Mouse (Mus musculus) intestine, postnatal 0 days (tissue): ENCODE results near the gene 4930544G11Rik. TPM values are rescaled to one million over a fixed set of nuclear protein-coding genes. Genes with fewer than 3 reads are reported as not detected.

Experiments used
- ATAC-seq: fragments of 200-750 bp; cut with Nextera tagmentation; 2 replicates; pipeline ENCODE4 v1.8.0; 2017; ENCODE audit warnings: mild to moderate bottlenecking, moderate TSS enrichment, moderate library complexity
- H3K27ac ChIP-seq: fragments of 300-500 bp; sonication (generic); 2 replicates; pipeline ENCODE4 v1.5.1; 2014; ENCODE audit warnings: mild to moderate bottlenecking, low read depth, low read length, moderate library complexity
- H3K27me3 ChIP-seq: fragments of 300-500 bp; sonication (generic); replicated peaks from 2 replicates; pipeline ENCODE4 v1.6.1; 2014; ENCODE audit warnings: low read length, mixed read lengths; ENCODE audit not compliant: control insufficient read depth, insufficient read depth
- H3K36me3 ChIP-seq: fragments of 300-500 bp; sonication (generic); 2 replicates; pipeline ENCODE4 v1.6.1; 2014; ENCODE audit warnings: mild to moderate bottlenecking, moderate library complexity; ENCODE audit not compliant: control insufficient read depth, insufficient read depth
- H3K4me1 ChIP-seq: fragments of 300-500 bp; sonication (generic); replicated peaks from 2 replicates; pipeline ENCODE4 v1.6.1; 2014; ENCODE audit warnings: antibody characterized with exemption, low read length, mixed read lengths; ENCODE audit not compliant: control insufficient read depth, insufficient read depth
- H3K4me2 ChIP-seq: fragments of 300-500 bp; sonication (generic); replicated peaks from 2 replicates; pipeline ENCODE4 v1.6.1; 2014; ENCODE audit warnings: low read depth, mild to moderate bottlenecking, moderate library complexity
- H3K4me3 ChIP-seq: fragments of 300-500 bp; sonication (generic); 2 replicates; pipeline ENCODE4 v1.5.1; 2014; ENCODE audit warnings: low read depth, low read length
- H3K9ac ChIP-seq: fragments of 300-500 bp; sonication (generic); 2 replicates; pipeline ENCODE4 v1.6.1; 2014; ENCODE audit warnings: mild to moderate bottlenecking, low read depth, low read length
- H3K9me3 ChIP-seq: fragments of 300-500 bp; sonication (generic); 2 replicates; pipeline ENCODE4 v1.6.1; 2016; ENCODE audit warnings: mixed run types; ENCODE audit not compliant: control insufficient read depth
- CTCF ChIP-seq: sonication (generic); IDR thresholded peaks from 2 replicates; pipeline ENCODE4 v1.5.1; 2016; ENCODE audit warnings: low read depth, mild to moderate bottlenecking, control low read depth, antibody characterized with exemption, moderate library complexity
- WGBS: fragments of 180-500 bp; shearing (Covaris S2); extraction: QIAGEN DNeasy Blood & Tissue Kit; methylation state at CpG from one replicate; pipeline ENCODE4 v1.1.7; 2014; 5-methylcytosine and 5-hydroxymethylcytosine counted together
- polyA plus RNA-seq: library from polyadenylated mRNA; unstranded; fragments of >200 nt; fragmentation: Nextera tagmentation; extraction: Ambion mirVana; gene quantifications from 2 replicates; pipeline ENCODE4 v1.2.1, GENCODE M21; 2015

4930544G11Rik gene
- polyA plus RNA-seq, 1 experiment from 2014 or later: not detected

DNA sequence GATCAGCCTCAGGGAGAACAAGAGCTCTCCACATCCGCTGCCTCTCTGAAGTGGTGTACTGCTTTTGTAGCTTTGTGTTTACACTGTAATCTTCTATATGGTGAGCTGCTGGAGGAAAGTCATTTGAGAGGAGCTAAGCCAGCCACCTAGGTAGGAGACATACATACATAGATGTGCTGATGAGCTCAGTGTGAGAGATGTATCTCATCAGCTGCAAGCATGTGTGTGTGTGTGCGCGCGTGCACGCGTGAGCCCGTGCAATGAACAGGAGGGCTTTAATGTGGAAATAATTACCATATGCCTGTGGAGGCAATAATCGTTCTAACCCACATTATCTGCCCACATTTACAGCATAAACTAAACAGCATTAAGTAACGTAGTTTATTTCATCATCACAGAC lies 18.0 kb downstream of the 4930544G11Rik start:
- no peaks in the 10 kb centered on the region for H3K4me1 ChIP-seq
- WGBS: 84% methylated on average over 9 of the region's 9 CpGs
- no peak overlapping the region for H3K27ac ChIP-seq
- H3K36me3 ChIP-seq: no peaks in the 10 kb centered on the region
- no peak for ATAC-seq
- H3K27me3 ChIP-seq: no peaks in the 10 kb centered on the region
- TF ChIP-seq CTCF: no peak
- H3K4me2 ChIP-seq: no peak overlapping the region
- no peaks in the 10 kb centered on the region for H3K9me3 ChIP-seq
- H3K4me3 ChIP-seq: no peak overlapping the region
- no peak overlapping the region for H3K9ac ChIP-seq

DNA sequence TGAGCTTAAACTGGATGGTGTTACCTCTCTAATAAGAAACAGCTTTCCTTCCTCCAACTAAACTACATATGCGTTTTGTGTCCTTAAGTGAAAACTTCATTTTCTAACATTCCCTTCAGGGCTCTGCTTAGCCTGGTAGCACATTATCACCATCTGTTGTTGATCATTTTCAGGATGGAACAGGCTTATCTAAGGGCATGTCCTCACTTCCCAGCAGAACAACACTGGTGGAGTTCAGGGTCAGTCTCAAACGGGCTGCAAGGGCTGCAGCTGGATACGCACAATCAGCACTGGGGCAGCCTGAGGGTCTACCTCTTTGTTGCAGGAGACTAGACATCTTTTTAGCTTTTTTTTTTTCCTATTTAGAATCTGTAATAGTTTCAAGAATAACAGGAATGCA lies 39.7 kb downstream of the 4930544G11Rik start:
- H3K4me2 ChIP-seq: no peak overlapping the region
- no peaks in the 10 kb centered on the region for H3K9me3 ChIP-seq
- no peaks in the 10 kb centered on the region for H3K4me1 ChIP-seq
- TF ChIP-seq CTCF: no peak
- H3K27ac ChIP-seq: no peak overlapping the region
- H3K36me3 ChIP-seq: no peaks in the 10 kb centered on the region
- H3K9ac ChIP-seq: no peak overlapping the region
- H3K4me3 ChIP-seq: no peak overlapping the region
- H3K27me3 ChIP-seq: no peaks in the 10 kb centered on the region
- 85% methylated on average over 3 of the region's 3 CpGs for WGBS
- ATAC-seq: no peak

- TF ChIP-seq CTCF: no peak
- Histone ChIP-seq H3K9ac (no peak overlapping the region), H3K4me1 (no peaks in the 10 kb centered on the region), H3K9me3 (no peaks in the 10 kb centered on the region), H3K4me3 (no peak overlapping the region), H3K36me3 (no peaks in the 10 kb centered on the region), H3K4me2 (no peak overlapping the region), H3K27ac (no peak overlapping the region), H3K27me3 (no peaks in the 10 kb centered on the region)
- no peak for ATAC-seq
Observed at GRCm38 (mm10) chr6:65998343-65998742, 45.9 kb downstream of the 4930544G11Rik start.

Other genes with a start within 250 kb of the 4930544G11Rik start
- 3.0 and 3.5 TPM in 2 replicates for gene Prdm5, start 173.6 kb upstream of the 4930544G11Rik start, polyA plus RNA-seq